Comparison of ENCODE assay signal across 9 mouse cellular contexts in the genomic region with DNA sequence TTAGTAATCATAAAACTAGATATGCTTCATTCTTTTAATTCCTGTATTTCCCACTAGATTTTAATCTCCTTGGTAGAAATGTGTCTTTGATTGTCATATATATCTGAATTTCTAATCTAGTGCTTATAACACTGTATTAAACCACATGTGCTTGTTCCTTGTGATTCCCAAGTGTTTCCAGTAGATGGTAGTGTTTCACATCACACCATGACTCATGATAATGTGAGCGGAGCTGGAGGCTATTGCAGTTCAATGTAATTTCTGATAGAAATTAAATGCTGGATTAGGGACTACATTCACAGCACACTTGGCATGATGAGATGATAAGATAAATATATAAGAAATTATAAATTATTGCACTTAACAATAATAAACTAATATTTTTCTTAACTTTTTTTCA.
DNase-seq lines count a peak whose midpoint lies in the region; ATAC-seq and TF ChIP-seq lines count a peak whose summit lies in the region.
"Had no signal": no experiment of that assay in that cellular context is flagged by ENCODE, and none has a peak within 500 bp of the region (broad histone marks: within the 10 kb centered on the region; RNA-seq: fewer than 3 reads in every experiment).

No protein-coding gene starts in this region.

- 50% methylated on average over 1 of the region's 1 CpGs for WGBS in kidney, embryonic 14.5 days
- WGBS in kidney, embryonic 16.5 days, result 55% methylated on average over 1 of the region's 1 CpGs
- WGBS in kidney, postnatal 0 days, result 43% methylated on average over 1 of the region's 1 CpGs

- H3K27me3 ChIP-seq in kidney, embryonic 14.5 days (ENCODE audit: control insufficient read depth, insufficient read depth, low read length), result no peaks in the 10 kb centered on the region
- H3K27me3 ChIP-seq in kidney, embryonic 16.5 days (ENCODE audit: insufficient read depth, low read length), result no peaks in the 10 kb centered on the region
- no peaks in the 10 kb centered on the region for H3K27me3 ChIP-seq in G1E (ENCODE audit: insufficient read depth, low read length)
- H3K27me3 ChIP-seq in kidney, postnatal 0 days (ENCODE audit: insufficient read depth, low read length), result no peaks in the 10 kb centered on the region
- H3K27me3 ChIP-seq: limb, embryonic 12.5 days had no signal

- no peak for DNase-seq in G1E (ENCODE audit: low spot score)
- peak; percentile 51 for DNase-seq in embryo, embryonic 11 days
- peak; percentile 67 for DNase-seq in kidney, postnatal 0 days (ENCODE audit: low spot score)
- DNase-seq in retina, embryonic 14.5 days (ENCODE audit: low spot score), result peak; percentile 55
- no peak for DNase-seq in right cerebral cortex, adult 18-20 months
- DNase-seq in adrenal gland, postnatal 4 days (ENCODE audit: low spot score in 2 of 2), result no peak

- H3K9ac ChIP-seq in kidney, embryonic 14.5 days (ENCODE audit: low read depth, low read length), result no peak overlapping the region
- no peak overlapping the region for H3K9ac ChIP-seq in kidney, embryonic 16.5 days (replicated peaks; ENCODE audit: low read length)
- H3K9ac ChIP-seq in kidney, postnatal 0 days (ENCODE audit: low read depth, low read length), result no peak overlapping the region
- H3K9ac ChIP-seq: limb, embryonic 12.5 days had no signal

- H3K4me2 ChIP-seq in kidney, embryonic 14.5 days (replicated peaks; ENCODE audit: low read depth, low read length), result no peak overlapping the region
- no peak overlapping the region for H3K4me2 ChIP-seq in kidney, embryonic 16.5 days (replicated peaks; ENCODE audit: low read depth, low read length)
- no peak overlapping the region for H3K4me2 ChIP-seq in kidney, postnatal 0 days (ENCODE audit: low read length)
- H3K4me2 ChIP-seq: limb, embryonic 12.5 days had no signal

- no peak for TF ChIP-seq CTCF in G1E (IDR thresholded peaks at IDR 0.05; ENCODE audit: low read depth, low read length)
- TF ChIP-seq CTCF in kidney, postnatal 0 days (IDR thresholded peaks at IDR 0.05; ENCODE audit: low read depth), result peak; percentile 64; the same call in 1 of the 2 replicates

- no peaks in the 10 kb centered on the region for H3K9me3 ChIP-seq in kidney, embryonic 14.5 days (ENCODE audit: control insufficient read depth, low read length)
- no peaks in the 10 kb centered on the region for H3K9me3 ChIP-seq in kidney, embryonic 16.5 days (ENCODE audit: low read length)
- H3K9me3 ChIP-seq in G1E (replicated peaks), result no peaks in the 10 kb centered on the region
- H3K9me3 ChIP-seq in kidney, postnatal 0 days (replicated peaks; ENCODE audit: low read length), result no peaks in the 10 kb centered on the region
- H3K9me3 ChIP-seq: limb, embryonic 12.5 days had no signal

- no peak overlapping the region for H3K4me3 ChIP-seq in kidney, embryonic 14.5 days (ENCODE audit: low read length)
- no peak overlapping the region for H3K4me3 ChIP-seq in kidney, embryonic 16.5 days (ENCODE audit: low read length)
- no peak overlapping the region for H3K4me3 ChIP-seq in G1E (ENCODE audit: low read depth, low read length)
- H3K4me3 ChIP-seq in kidney, postnatal 0 days (replicated peaks; ENCODE audit: low read depth, low read length), result no peak overlapping the region
- H3K4me3 ChIP-seq: limb, embryonic 12.5 days had no signal

- peaks cover 3% of the 10 kb centered on the region; the same call in 1 of the 2 replicates for H3K36me3 ChIP-seq in kidney, embryonic 14.5 days (ENCODE audit: control insufficient read depth, insufficient read depth, low read length)
- H3K36me3 ChIP-seq in kidney, embryonic 16.5 days (ENCODE audit: insufficient read depth, low read length), result peaks cover 3% of the 10 kb centered on the region; the same call in 1 of the 2 replicates
- H3K36me3 ChIP-seq in G1E (replicated peaks), result peaks cover 12% of the 10 kb centered on the region
- H3K36me3 ChIP-seq in kidney, postnatal 0 days (ENCODE audit: insufficient read depth, low read length), result 0 out of 2 replicates have a peak, but pooled peaks cover 4% of the 10 kb centered on the region

- peak; percentile 85 for ATAC-seq in kidney, embryonic 14.5 days (ENCODE audit: low FRiP score, low TSS enrichment)
- no peak for ATAC-seq in kidney, embryonic 16.5 days (ENCODE audit: low FRiP score, low TSS enrichment)
- ATAC-seq in G1E (ENCODE audit: extremely low read depth, insufficient number of reproducible peaks, low FRiP score, poor library complexity, severe bottlenecking), result peak; percentile 45
- ATAC-seq in kidney, postnatal 0 days (replicated peaks; ENCODE audit: low FRiP score, low read depth), result no peak

- H3K27ac ChIP-seq in kidney, embryonic 14.5 days (ENCODE audit: low read depth, low read length), result no peak overlapping the region
- H3K27ac ChIP-seq in kidney, embryonic 16.5 days (ENCODE audit: low read length), result no peak overlapping the region
- H3K27ac ChIP-seq in kidney, postnatal 0 days, result no peak overlapping the region
- H3K27ac ChIP-seq: limb, embryonic 12.5 days had no signal

- no peaks in the 10 kb centered on the region for H3K4me1 ChIP-seq in kidney, embryonic 14.5 days (ENCODE audit: control insufficient read depth, insufficient read depth, low read length)
- H3K4me1 ChIP-seq in kidney, embryonic 16.5 days (ENCODE audit: insufficient read depth, low read length), result no peaks in the 10 kb centered on the region
- no peaks in the 10 kb centered on the region for H3K4me1 ChIP-seq in G1E (ENCODE audit: insufficient read depth, low read depth, low read length)
- no peaks in the 10 kb centered on the region for H3K4me1 ChIP-seq in kidney, postnatal 0 days (replicated peaks; ENCODE audit: insufficient read depth, low read length)
- H3K4me1 ChIP-seq: limb, embryonic 12.5 days had no signal

Comparison
In these comparisons a context has a peak if more than half of its experiments do, and no peak if none do; other contexts are left out.
1. ATAC-seq: peak in kidney, embryonic 14.5 days (single experiment) and G1E (single experiment); none in kidney, embryonic 16.5 days (single experiment) and kidney, postnatal 0 days (single experiment).
2. DNase-seq: peak in embryo, embryonic 11 days (single experiment), kidney, postnatal 0 days (single experiment) and retina, embryonic 14.5 days (single experiment); none in G1E (single experiment), right cerebral cortex, adult 18-20 months (single experiment) and adrenal gland, postnatal 4 days (0 of 2).